13 mouse cellular contexts compared by ENCODE assay signal in genomic region chr8:113496896-113497295, GRCm38 (mm10).
DNase-seq lines count a peak whose midpoint lies in the region; ATAC-seq and TF ChIP-seq lines count a peak whose summit lies in the region.
"Had no signal": no experiment of that assay in that cellular context is flagged by ENCODE, and none has a peak within 500 bp of the region (broad histone marks: within the 10 kb centered on the region; RNA-seq: fewer than 3 reads in every experiment).

No protein-coding gene starts in this region.

- DNase-seq in forebrain, postnatal 0 days = peak; percentile 32
- DNase-seq in lung, embryonic 14.5 days = peak; percentile 91
- DNase-seq in lung, adult 2 months = no peak
- DNase-seq in hindbrain, postnatal 0 days (ENCODE audit: low spot score) = peak; percentile 18
- peak; percentile 39 to 78 for DNase-seq in lung, postnatal 4 days
- no peak for DNase-seq in spleen, adult 18-20 months
- DNase-seq in ovary, postnatal 10 days (ENCODE audit: low spot score) = no peak
- DNase-seq: adrenal gland, postnatal 25 days; cerebellum, adult 9-10 months; heart, adult 2 months had no signal

- H3K4me3 ChIP-seq in forebrain, postnatal 0 days (ENCODE audit: low read depth, low read length) = no peak overlapping the region
- H3K4me3 ChIP-seq in forebrain, embryonic 13.5 days = no peak overlapping the region
- H3K4me3 ChIP-seq in lung, embryonic 14.5 days (ENCODE audit: low read depth, low read length) = no peak overlapping the region
- no peak overlapping the region for H3K4me3 ChIP-seq in lung, adult 2 months (replicated peaks; ENCODE audit: extremely low read depth, low read depth, low read length)
- H3K4me3 ChIP-seq in hindbrain, postnatal 0 days (ENCODE audit: low read length) = no peak overlapping the region
- H3K4me3 ChIP-seq: forebrain, embryonic 15.5 days; heart, adult 2 months; midbrain, embryonic 13.5 days had no signal

- TF ChIP-seq POLR2A in lung, adult 2 months (IDR thresholded peaks at IDR 0.05; ENCODE audit: borderline replicate concordance, extremely low read depth, low read depth, low read length) = no peak

- no peaks in the 10 kb centered on the region for H3K36me3 ChIP-seq in forebrain, postnatal 0 days (ENCODE audit: insufficient read depth)
- no peaks in the 10 kb centered on the region for H3K36me3 ChIP-seq in forebrain, embryonic 13.5 days (ENCODE audit: poor library complexity, severe bottlenecking)
- no peaks in the 10 kb centered on the region for H3K36me3 ChIP-seq in lung, embryonic 14.5 days (ENCODE audit: insufficient read depth)
- no peaks in the 10 kb centered on the region for H3K36me3 ChIP-seq in hindbrain, postnatal 0 days (ENCODE audit: insufficient read depth, low read length)
- H3K36me3 ChIP-seq: forebrain, embryonic 15.5 days; midbrain, embryonic 13.5 days had no signal

- H3K27ac ChIP-seq in forebrain, postnatal 0 days (ENCODE audit: low read depth, low read length) = no peak overlapping the region
- H3K27ac ChIP-seq in forebrain, embryonic 13.5 days = no peak overlapping the region
- no peak overlapping the region for H3K27ac ChIP-seq in lung, embryonic 14.5 days (ENCODE audit: low read depth)
- no peak overlapping the region for H3K27ac ChIP-seq in hindbrain, postnatal 0 days
- H3K27ac ChIP-seq: forebrain, embryonic 15.5 days; heart, adult 2 months; midbrain, embryonic 13.5 days had no signal

- no peaks in the 10 kb centered on the region for H3K4me1 ChIP-seq in forebrain, postnatal 0 days (ENCODE audit: insufficient read depth)
- no peaks in the 10 kb centered on the region for H3K4me1 ChIP-seq in forebrain, embryonic 13.5 days
- H3K4me1 ChIP-seq in lung, embryonic 14.5 days (ENCODE audit: insufficient read depth) = no peaks in the 10 kb centered on the region
- H3K4me1 ChIP-seq in lung, adult 2 months (ENCODE audit: control insufficient read depth, insufficient read depth, low read length) = no peaks in the 10 kb centered on the region
- no peaks in the 10 kb centered on the region for H3K4me1 ChIP-seq in hindbrain, postnatal 0 days (ENCODE audit: insufficient read depth, low read length)
- H3K4me1 ChIP-seq: forebrain, embryonic 15.5 days; midbrain, embryonic 13.5 days had no signal

- ATAC-seq in forebrain, postnatal 0 days = peak; percentile 38; the same call in 1 of the 2 replicates
- no peak for ATAC-seq in forebrain, embryonic 13.5 days
- ATAC-seq in lung, embryonic 14.5 days (ENCODE audit: insufficient read depth) = peak; percentile 97
- ATAC-seq in hindbrain, postnatal 0 days = no peak
- ATAC-seq: forebrain, embryonic 15.5 days; midbrain, embryonic 13.5 days had no signal

- H3K9me3 ChIP-seq in forebrain, postnatal 0 days (ENCODE audit: low read length) = no peaks in the 10 kb centered on the region
- H3K9me3 ChIP-seq in forebrain, embryonic 13.5 days (replicated peaks) = no peaks in the 10 kb centered on the region
- no peaks in the 10 kb centered on the region for H3K9me3 ChIP-seq in lung, embryonic 14.5 days (ENCODE audit: low read depth, low read length)
- H3K9me3 ChIP-seq in hindbrain, postnatal 0 days (ENCODE audit: low read length) = no peaks in the 10 kb centered on the region
- H3K9me3 ChIP-seq: forebrain, embryonic 15.5 days; midbrain, embryonic 13.5 days had no signal

- no peak overlapping the region for H3K9ac ChIP-seq in forebrain, postnatal 0 days
- no peak overlapping the region for H3K9ac ChIP-seq in forebrain, embryonic 13.5 days
- H3K9ac ChIP-seq in lung, embryonic 14.5 days = no peak overlapping the region
- no peak overlapping the region for H3K9ac ChIP-seq in hindbrain, postnatal 0 days (replicated peaks; ENCODE audit: low read length)
- H3K9ac ChIP-seq: forebrain, embryonic 15.5 days; midbrain, embryonic 13.5 days had no signal

- no peaks in the 10 kb centered on the region for H3K27me3 ChIP-seq in forebrain, postnatal 0 days (ENCODE audit: insufficient read depth, low read length)
- H3K27me3 ChIP-seq in forebrain, embryonic 13.5 days = no peaks in the 10 kb centered on the region
- H3K27me3 ChIP-seq in lung, embryonic 14.5 days (ENCODE audit: insufficient read depth, low read length) = no peaks in the 10 kb centered on the region
- no peaks in the 10 kb centered on the region for H3K27me3 ChIP-seq in hindbrain, postnatal 0 days (ENCODE audit: insufficient read depth, low read length)
- H3K27me3 ChIP-seq: forebrain, embryonic 15.5 days; midbrain, embryonic 13.5 days had no signal

- no peak overlapping the region for H3K4me2 ChIP-seq in forebrain, postnatal 0 days (ENCODE audit: low read depth)
- no peak overlapping the region for H3K4me2 ChIP-seq in forebrain, embryonic 13.5 days
- H3K4me2 ChIP-seq in lung, embryonic 14.5 days = no peak overlapping the region
- H3K4me2 ChIP-seq in hindbrain, postnatal 0 days (ENCODE audit: low read depth, low read length) = no peak overlapping the region
- H3K4me2 ChIP-seq: forebrain, embryonic 15.5 days; midbrain, embryonic 13.5 days had no signal

- no peak for TF ChIP-seq CTCF in forebrain, postnatal 0 days (IDR thresholded peaks at IDR 0.05; ENCODE audit: low read depth)
- no peak for TF ChIP-seq CTCF in lung, embryonic 14.5 days (IDR thresholded peaks at IDR 0.05; ENCODE audit: low read depth)
- TF ChIP-seq CTCF in lung, adult 2 months (IDR thresholded peaks at IDR 0.05; ENCODE audit: insufficient read depth, low read length) = no peak
- TF ChIP-seq CTCF in hindbrain, postnatal 0 days (IDR thresholded peaks at IDR 0.05; ENCODE audit: low read depth) = no peak

- whole genome bisulfite sequencing in forebrain, postnatal 0 days = 75% methylated on average over 12 of the region's 12 CpGs
- WGBS in forebrain, embryonic 13.5 days = 90% methylated on average over 12 of the region's 12 CpGs
- WGBS in lung, embryonic 14.5 days = 21% methylated on average over 12 of the region's 12 CpGs
- WGBS in lung, adult 2 months = 53% methylated on average over 12 of the region's 12 CpGs
- 62% methylated on average over 12 of the region's 12 CpGs for WGBS in hindbrain, postnatal 0 days

Comparison
In these comparisons a context has a peak if more than half of its experiments do, and no peak if none do; other contexts are left out.
1. ATAC-seq: peak in forebrain, postnatal 0 days (single experiment) and lung, embryonic 14.5 days (single experiment); none in forebrain, embryonic 13.5 days (single experiment) and hindbrain, postnatal 0 days (single experiment).
2. DNase-seq: peak in forebrain, postnatal 0 days (single experiment), lung, embryonic 14.5 days (single experiment), hindbrain, postnatal 0 days (single experiment) and lung, postnatal 4 days (2 of 2); none in lung, adult 2 months (single experiment), spleen, adult 18-20 months (0 of 2) and ovary, postnatal 10 days (single experiment).